Mouse (Mus musculus) C2C12 (cell line): ENCODE results near the gene Zswim1.
A peak's percentile ranks its signal among the peaks of the same experiment; 100 is the strongest.

ENCODE experiments used
- CEBPB ChIP-seq: IDR thresholded peaks from one replicate; pipeline ENCODE4 v1.6.1; 2011; ENCODE audit warnings: low read depth, mild to moderate bottlenecking, control low read depth, moderate library complexity
- CTCF ChIP-seq: IDR thresholded peaks from one replicate; pipeline ENCODE4 v1.5.1; 2011; ENCODE audit not compliant: control insufficient read depth, insufficient read depth, insufficient read length
- FOSL1 ChIP-seq: IDR thresholded peaks from one replicate; pipeline ENCODE4 v1.8.0; 2011; ENCODE audit warnings: mild to moderate bottlenecking, low read length; ENCODE audit not compliant: poor library complexity, insufficient read depth, severe bottlenecking
- MAX ChIP-seq: IDR thresholded peaks from one replicate; pipeline ENCODE4 v1.6.1; 2011; ENCODE audit warnings: mild to moderate bottlenecking, control low read depth
- MYOD1 ChIP-seq: IDR thresholded peaks from one replicate; pipeline ENCODE4 v1.6.1; 2011; ENCODE audit warnings: low read depth; ENCODE audit not compliant: control insufficient read depth, insufficient read length
- MYOG ChIP-seq: IDR thresholded peaks from one replicate; pipeline ENCODE4 v1.6.1; 2011; ENCODE audit not compliant: control insufficient read depth, insufficient read length; ENCODE audit errors: extremely low read depth
- USF1 ChIP-seq: IDR thresholded peaks from one replicate; pipeline ENCODE4 v1.6.1; 2011; ENCODE audit warnings: low read depth, mild to moderate bottlenecking, control low read depth, moderate library complexity

DNA sequence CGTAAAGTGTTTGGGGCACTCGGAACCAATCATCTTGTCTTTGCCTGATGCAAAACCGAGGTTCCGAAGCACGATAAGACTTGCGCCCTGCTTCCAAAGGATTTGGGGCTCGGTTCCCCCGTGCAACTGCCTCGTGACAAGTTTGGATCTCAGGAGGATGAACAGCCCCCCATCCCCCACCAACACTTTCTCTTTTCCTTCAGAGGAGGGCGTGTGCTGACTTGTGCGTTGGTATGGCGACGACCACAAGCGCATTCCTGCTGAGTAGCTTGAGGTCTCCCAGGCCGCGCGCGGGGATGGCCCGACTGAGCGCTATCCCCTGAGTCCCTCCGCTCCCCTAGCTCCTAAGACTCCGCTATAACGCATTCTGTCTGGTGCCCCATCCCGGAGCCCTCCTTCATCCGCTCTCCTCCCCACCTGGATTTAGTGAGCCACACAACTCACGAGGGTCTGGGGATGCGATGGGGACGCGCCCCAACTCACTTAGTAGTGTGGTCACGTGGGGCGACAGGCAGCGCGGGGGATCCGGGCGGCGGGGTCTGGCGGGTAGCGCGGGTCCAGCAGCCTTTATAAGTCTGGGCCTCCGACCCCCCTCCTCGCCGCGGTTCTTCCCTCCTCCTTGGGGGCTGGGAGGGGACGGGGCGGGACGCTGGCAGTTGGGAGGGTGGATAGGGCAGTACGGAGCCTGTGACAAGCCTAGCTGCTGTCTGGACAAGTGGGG is 34.8 kb downstream of the Zswim1 start, which contains the start of gene Pltp:
- TF ChIP-seq CTCF: no peak
- TF ChIP-seq FOSL1: no peak
- no peak for TF ChIP-seq CEBPB
- TF ChIP-seq USF1: peak; percentile 78
- TF ChIP-seq MYOD1: no peak
- TF ChIP-seq MYOG: no peak
- peak; percentile 64 for TF ChIP-seq MAX
